Mouse (Mus musculus) large intestine, adult 2 months (tissue): ENCODE measurements around the gene Lyz1. TPM values are rescaled to one million over a fixed set of nuclear protein-coding genes. Genes with fewer than 3 reads are reported as not detected.

Experiments
- polyA plus RNA-seq: library from polyadenylated mRNA; depleted of rRNA; stranded (reverse); fragments of >200 nt; gene quantifications from 2 replicates; pipeline ENCODE4 v1.2.3, GENCODE M21; 2012; rRNA removed

Gene Lyz1
- polyA plus RNA-seq, 1 experiment: 8,337 TPM

Other genes with a start within 250 kb of the Lyz1 start
- 0.07 and 0.10 TPM in 2 replicates for gene Lrrc10, start 247.5 kb downstream of the Lyz1 start, polyA plus RNA-seq
- 94.0 and 107 TPM in 2 replicates for gene Cct2, start 229.1 kb downstream of the Lyz1 start, polyA plus RNA-seq
- 5.8 and 10.9 TPM in 2 replicates for gene Frs2, start 144.3 kb downstream of the Lyz1 start, polyA plus RNA-seq
- gene Yeats4, start 68.4 kb downstream of the Lyz1 start, polyA plus RNA-seq: 20.5 and 22.0 TPM in 2 replicates
- gene 9530003J23Rik, start 54.2 kb downstream of the Lyz1 start, polyA plus RNA-seq: not detected in 2 replicates
- 287 and 292 TPM in 2 replicates for gene Lyz2, start 10.5 kb downstream of the Lyz1 start, polyA plus RNA-seq
- gene Cpsf6, start 87.1 kb upstream of the Lyz1 start, polyA plus RNA-seq: 21.5 and 33.3 TPM in 2 replicates